Mouse (Mus musculus) limb, embryonic 13.5 days (tissue): Measurements from ENCODE around the gene Hdgfl2. TPM values are rescaled to one million over a fixed set of nuclear protein-coding genes. Genes with fewer than 3 reads are reported as not detected.
A peak's percentile ranks its signal among the peaks of the same experiment; 100 is the strongest.

Experiments used
- ATAC-seq: fragments of 200-750 bp; cut with Nextera tagmentation; 2 replicates; pipeline ENCODE4 v1.8.0; 2017; ENCODE audit warnings: low read depth, moderate number of reproducible peaks, moderate TSS enrichment; ENCODE audit not compliant: low FRiP score
- H3K27ac ChIP-seq: fragments of 300-500 bp; sonication (generic); 2 replicates; pipeline ENCODE4 v1.5.1; 2015; ENCODE audit warnings: inconsistent platforms, mild to moderate bottlenecking, moderate library complexity
- H3K27me3 ChIP-seq: fragments of 300-500 bp; sonication (generic); 2 replicates; pipeline ENCODE4 v1.6.1; 2015; ENCODE audit warnings: mild to moderate bottlenecking, inconsistent platforms
- H3K36me3 ChIP-seq: fragments of 300-500 bp; sonication (generic); 2 replicates; pipeline ENCODE4 v1.6.1; 2015; ENCODE audit warnings: inconsistent platforms, mild to moderate bottlenecking, moderate library complexity
- H3K4me1 ChIP-seq: fragments of 300-500 bp; sonication (generic); 2 replicates; pipeline ENCODE4 v1.6.1; 2015; ENCODE audit warnings: inconsistent platforms
- H3K4me2 ChIP-seq: fragments of 300-500 bp; sonication (generic); replicated peaks from 2 replicates; pipeline ENCODE4 v1.6.1; 2015; ENCODE audit warnings: inconsistent platforms, mild to moderate bottlenecking, moderate library complexity
- H3K4me3 ChIP-seq: fragments of 300-500 bp; sonication (generic); 2 replicates; pipeline ENCODE4 v1.5.1; 2015; ENCODE audit warnings: moderate library complexity, mild to moderate bottlenecking, inconsistent platforms
- H3K9ac ChIP-seq: fragments of 300-500 bp; sonication (generic); 2 replicates; pipeline ENCODE4 v1.6.1; 2015; ENCODE audit warnings: mild to moderate bottlenecking, inconsistent platforms
- H3K9me3 ChIP-seq: fragments of 300-500 bp; sonication (generic); 2 replicates; pipeline ENCODE4 v1.6.1; 2016; ENCODE audit warnings: inconsistent platforms
- WGBS: fragments of 180-500 bp; shearing (Covaris S2); methylation state at CpG from one replicate; pipeline ENCODE4 v1.1.7; 2015; 5-methylcytosine and 5-hydroxymethylcytosine counted together
- polyA plus RNA-seq: library from polyadenylated mRNA; unstranded; fragments of >200 nt; fragmentation: Nextera tagmentation; extraction: Ambion mirVana; gene quantifications from 2 replicates; pipeline ENCODE4 v1.2.1, GENCODE M21; 2015

The Hdgfl2 gene
- polyA plus RNA-seq, 1 experiment from 2014 or later: 152 TPM

GRCm38 (mm10) chr17:56110571-56110970, 31.1 kb downstream of the Hdgfl2 start:
- ATAC-seq: no peak
- Histone ChIP-seq H3K27me3 (peaks cover 3% of the 10 kb centered on the region; the same call in 1 of the 2 replicates), H3K27ac (no peak overlapping the region), H3K9me3 (no peaks in the 10 kb centered on the region), H3K9ac (no peak overlapping the region), H3K4me3 (no peak overlapping the region), H3K36me3 (peaks cover 20% of the 10 kb centered on the region; the same call in 1 of the 2 replicates), H3K4me2 (no peak overlapping the region), H3K4me1 (no peaks in the 10 kb centered on the region)
- WGBS: 72% methylated on average over 4 of the region's 4 CpGs

GRCm38 (mm10) chr17:56111021-56111420, 31.6 kb downstream of the Hdgfl2 start:
- Histone ChIP-seq H3K9me3 (no peaks in the 10 kb centered on the region), H3K9ac (no peak overlapping the region), H3K4me2 (no peak overlapping the region), H3K27me3 (peaks cover 8% of the 10 kb centered on the region), H3K4me3 (no peak overlapping the region), H3K27ac (no peak overlapping the region), H3K4me1 (no peaks in the 10 kb centered on the region), H3K36me3 (peaks cover 20% of the 10 kb centered on the region; the same call in 1 of the 2 replicates)
- WGBS: 80% methylated on average over 1 of the region's 1 CpGs
- no peak for ATAC-seq

GRCm38 (mm10) chr17:56111864-56112263, 32.4 kb downstream of the Hdgfl2 start:
- no peak overlapping the region for H3K9ac ChIP-seq
- peaks cover 19% of the 10 kb centered on the region; the same call in 1 of the 2 replicates for H3K36me3 ChIP-seq
- H3K9me3 ChIP-seq: no peaks in the 10 kb centered on the region
- H3K27ac ChIP-seq: no peak overlapping the region
- no peak overlapping the region for H3K4me2 ChIP-seq
- 46% methylated on average over 5 of the region's 5 CpGs for WGBS
- H3K4me1 ChIP-seq: no peaks in the 10 kb centered on the region
- H3K4me3 ChIP-seq: no peak overlapping the region
- H3K27me3 ChIP-seq: peaks cover 16% of the 10 kb centered on the region
- no peak for ATAC-seq

- Histone ChIP-seq H3K36me3 (peaks cover 11% of the 10 kb centered on the region; the same call in 1 of the 2 replicates), H3K4me2 (no peak overlapping the region), H3K9ac (no peak overlapping the region), H3K27ac (no peak overlapping the region), H3K4me3 (no peak overlapping the region), H3K9me3 (no peaks in the 10 kb centered on the region), H3K27me3 (peaks cover 25% of the 10 kb centered on the region), H3K4me1 (peaks cover 5% of the 10 kb centered on the region)
- ATAC-seq: no peak
- WGBS: 84% methylated on average over 3 of the region's 3 CpGs
Observed at GRCm38 (mm10) chr17:56112743-56113142, 33.3 kb downstream of the Hdgfl2 start.

GRCm38 (mm10) chr17:56116193-56116592, 36.8 kb downstream of the Hdgfl2 start:
- ATAC-seq: no peak
- H3K27ac ChIP-seq: no peak overlapping the region
- no peak overlapping the region for H3K4me3 ChIP-seq
- 0 out of 2 replicates have a peak, but pooled peaks cover 3% of the 10 kb centered on the region for H3K36me3 ChIP-seq
- H3K4me1 ChIP-seq: peaks cover 18% of the 10 kb centered on the region
- WGBS: 80% methylated on average over 10 of the region's 10 CpGs
- H3K27me3 ChIP-seq: peaks cover 60% of the 10 kb centered on the region
- H3K9me3 ChIP-seq: no peaks in the 10 kb centered on the region
- no peak overlapping the region for H3K4me2 ChIP-seq
- H3K9ac ChIP-seq: no peak overlapping the region

GRCm38 (mm10) chr17:56117251-56117710, 37.8 kb downstream of the Hdgfl2 start, which contains the start of gene Plin5:
TSS of gene Plin5 (minus strand) at chr17:56117596.
- peak within 1 kb of the TSS; percentile 4; the same call in 1 of the 2 replicates for H3K9ac ChIP-seq
- H3K4me2 ChIP-seq: peak within 1 kb of the TSS; percentile 62
- H3K4me1 ChIP-seq: peaks cover 18% of the 10 kb centered on the region
- 0 out of 2 replicates have a peak, but pooled peaks cover under 1% of the 10 kb centered on the region for H3K36me3 ChIP-seq
- peaks cover 6% of the 10 kb centered on the region for H3K9me3 ChIP-seq
- WGBS: 3% methylated on average over 27 of the region's 27 CpGs
- peak within 1 kb of the TSS; percentile 31 for H3K4me3 ChIP-seq
- H3K27me3 ChIP-seq: peaks cover 70% of the 10 kb centered on the region
- ATAC-seq: no peak
- no peak within 1 kb of the TSS for H3K27ac ChIP-seq

- Histone ChIP-seq H3K9me3 (peaks cover 17% of the 10 kb centered on the region), H3K4me3 (peak overlapping the region; percentile 22; the same call in 1 of the 2 replicates), H3K27ac (no peak overlapping the region), H3K27me3 (peaks cover 92% of the 10 kb centered on the region), H3K4me2 (peak overlapping the region; percentile 45), H3K9ac (no peak overlapping the region), H3K36me3 (peaks cover 8% of the 10 kb centered on the region), H3K4me1 (peaks cover 25% of the 10 kb centered on the region)
- no peak for ATAC-seq
- WGBS: 38% methylated on average over 12 of the region's 12 CpGs
Observed at GRCm38 (mm10) chr17:56119431-56119830, 40.0 kb downstream of the Hdgfl2 start.

- Histone ChIP-seq H3K4me3 (peak overlapping the region; percentile 22), H3K4me2 (peak overlapping the region; percentile 45), H3K9me3 (peaks cover 17% of the 10 kb centered on the region), H3K4me1 (peaks cover 30% of the 10 kb centered on the region), H3K36me3 (peaks cover 8% of the 10 kb centered on the region), H3K9ac (peak overlapping the region; percentile 35; the same call in 1 of the 2 replicates), H3K27ac (no peak overlapping the region), H3K27me3 (peaks cover 100% of the 10 kb centered on the region)
- WGBS: 6% methylated on average over 66 of the region's 66 CpGs
- ATAC-seq: no peak
Observed at GRCm38 (mm10) chr17:56119981-56120880, 40.8 kb downstream of the Hdgfl2 start.

GRCm38 (mm10) chr17:56121826-56122225, 42.4 kb downstream of the Hdgfl2 start, which contains the start of gene Lrg1:
TSS of gene Lrg1 (minus strand) at chr17:56122001.
- H3K27me3 ChIP-seq: peaks cover 99% of the 10 kb centered on the region
- no peak within 1 kb of the TSS for H3K9ac ChIP-seq
- no peak for ATAC-seq
- H3K4me3 ChIP-seq: no peak within 1 kb of the TSS
- H3K36me3 ChIP-seq: peaks cover 8% of the 10 kb centered on the region
- H3K4me1 ChIP-seq: peaks cover 30% of the 10 kb centered on the region
- H3K27ac ChIP-seq: no peak within 1 kb of the TSS
- WGBS: 52% methylated on average over 2 of the region's 2 CpGs
- peaks cover 17% of the 10 kb centered on the region for H3K9me3 ChIP-seq
- no peak within 1 kb of the TSS for H3K4me2 ChIP-seq

- Histone ChIP-seq H3K9ac (no peak overlapping the region), H3K36me3 (peaks cover 8% of the 10 kb centered on the region), H3K4me3 (no peak overlapping the region), H3K27ac (no peak overlapping the region), H3K4me1 (peaks cover 24% of the 10 kb centered on the region), H3K4me2 (no peak overlapping the region), H3K27me3 (peaks cover 86% of the 10 kb centered on the region), H3K9me3 (peaks cover 17% of the 10 kb centered on the region)
- no peak for ATAC-seq
- 85% methylated on average over 12 of the region's 12 CpGs for WGBS
Observed at GRCm38 (mm10) chr17:56123161-56123560, 43.7 kb downstream of the Hdgfl2 start.

GRCm38 (mm10) chr17:56123681-56124340, 44.4 kb downstream of the Hdgfl2 start:
- Histone ChIP-seq H3K36me3 (peaks cover 8% of the 10 kb centered on the region), H3K4me2 (peak overlapping the region; percentile 77), H3K27me3 (peaks cover 80% of the 10 kb centered on the region), H3K9me3 (peaks cover 17% of the 10 kb centered on the region), H3K4me3 (peak overlapping the region; percentile 46), H3K27ac (no peak overlapping the region), H3K9ac (peak overlapping the region; percentile 68), H3K4me1 (peaks cover 24% of the 10 kb centered on the region)
- 41% methylated on average over 59 of the region's 59 CpGs for WGBS
- ATAC-seq: no peak
